Mouse (Mus musculus): ENCODE measurements around the gene Syn3.

DNA sequence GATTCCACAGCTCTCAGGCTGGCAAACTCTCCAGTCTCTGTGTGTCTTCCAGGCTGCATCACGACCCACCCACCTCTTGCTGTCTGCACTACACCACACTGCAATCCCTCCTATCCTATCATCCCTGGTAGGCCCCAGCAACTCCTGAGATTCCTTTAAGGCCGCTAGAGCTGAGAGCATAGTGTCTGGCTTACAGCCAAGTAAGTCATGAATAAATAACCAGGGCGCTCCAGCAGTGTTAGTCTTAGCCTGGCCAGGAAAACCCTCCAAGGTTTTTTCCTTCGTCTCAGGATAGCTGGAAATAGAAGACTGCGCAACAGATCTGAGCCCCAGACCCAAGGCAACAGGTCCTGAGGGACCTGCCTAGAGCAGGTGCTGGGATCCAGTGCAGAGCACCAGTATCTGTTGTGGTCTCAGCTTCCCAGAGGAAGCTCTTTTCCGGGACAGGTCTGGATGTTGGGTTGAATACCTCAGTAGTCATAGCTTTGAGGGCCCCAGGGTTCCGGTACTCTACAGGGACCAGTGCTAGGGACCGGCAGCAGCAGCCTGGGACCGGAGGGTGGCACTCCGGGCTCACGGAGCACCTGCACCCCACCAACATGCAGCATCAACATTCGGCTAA lies 534 bp downstream of the Syn3 start:
- TF ChIP-seq ZC3H11A (IDR thresholded peaks at IDR 0.05; ENCODE audit: borderline replicate concordance, low read depth, low read length) (no peak), CHD2 (IDR thresholded peaks at IDR 0.05; ENCODE audit: low read depth, low read length) (no peak), MAFK (IDR thresholded peaks at IDR 0.05; ENCODE audit: insufficient read depth, low read depth, low read length) (no peak)
